Mouse (Mus musculus) embryonic facial prominence, embryonic 11.5 days (tissue): ENCODE measurements around the gene Pxmp4. TPM values are rescaled to one million over a fixed set of nuclear protein-coding genes. Genes with fewer than 3 reads are reported as not detected.

ENCODE experiments used
- ATAC-seq: fragments of 200-750 bp; cut with Nextera tagmentation; replicated peaks from 2 replicates; pipeline ENCODE4 v1.8.0; 2017; ENCODE audit warnings: low read depth; ENCODE audit not compliant: insufficient number of reproducible peaks, low FRiP score, low TSS enrichment
- DNase-seq: peaks from one replicate; pipeline ENCODE4 v3.0.0-alpha.2; 2015; ENCODE audit warnings: low spot score
- H3K27ac ChIP-seq: fragments of 300-500 bp; sonication (generic); replicated peaks from 2 replicates; pipeline ENCODE4 v1.5.1; 2014; ENCODE audit warnings: mild to moderate bottlenecking, low read depth, low read length, control low read depth
- H3K27me3 ChIP-seq: fragments of 300-500 bp; sonication (generic); 2 replicates; pipeline ENCODE4 v1.6.1; 2014; ENCODE audit warnings: mild to moderate bottlenecking, low read length, moderate library complexity, mixed read lengths; ENCODE audit not compliant: control insufficient read depth, insufficient read depth
- H3K36me3 ChIP-seq: fragments of 300-500 bp; sonication (generic); replicated peaks from 2 replicates; pipeline ENCODE4 v1.6.1; 2014; ENCODE audit warnings: low read depth, mild to moderate bottlenecking, low read length, moderate library complexity, mixed read lengths; ENCODE audit not compliant: control insufficient read depth, insufficient read depth
- H3K4me1 ChIP-seq: fragments of 300-500 bp; sonication (generic); 2 replicates; pipeline ENCODE4 v1.6.1; 2014; ENCODE audit warnings: low read length, mixed read lengths; ENCODE audit not compliant: control insufficient read depth, insufficient read depth
- H3K4me2 ChIP-seq: fragments of 300-500 bp; sonication (generic); 2 replicates; pipeline ENCODE4 v1.6.1; 2014; ENCODE audit warnings: low read depth, mild to moderate bottlenecking, control low read depth, low read length, moderate library complexity
- H3K4me3 ChIP-seq: fragments of 300-500 bp; sonication (generic); 2 replicates; pipeline ENCODE4 v1.5.1; 2014; ENCODE audit warnings: low read depth, low read length, control low read depth
- H3K9ac ChIP-seq: fragments of 300-500 bp; sonication (generic); replicated peaks from 2 replicates; pipeline ENCODE4 v1.6.1; 2014; ENCODE audit warnings: mild to moderate bottlenecking, control low read depth, low read length
- H3K9me3 ChIP-seq: fragments of 300-500 bp; sonication (generic); replicated peaks from 2 replicates; pipeline ENCODE4 v1.6.1; 2016; ENCODE audit warnings: mild to moderate bottlenecking, low read length, inconsistent platforms, mixed read lengths; ENCODE audit not compliant: control insufficient read depth
- WGBS: fragments of 180-500 bp; shearing (Covaris S2); extraction: QIAGEN DNeasy Blood & Tissue Kit; methylation state at CpG from one replicate; pipeline ENCODE4 v1.1.7; 2014; 5-methylcytosine and 5-hydroxymethylcytosine counted together
- polyA plus RNA-seq: library from polyadenylated mRNA; unstranded; fragments of >200 nt; fragmentation: Nextera tagmentation; extraction: Ambion mirVana; gene quantifications from 2 replicates; pipeline ENCODE4 v1.2.1, GENCODE M21; 2014

Pxmp4 gene
- polyA plus RNA-seq, 1 experiment from 2014 or later: 13.6 TPM

- H3K36me3 ChIP-seq: no peaks in the 10 kb centered on the region
- WGBS: 42% methylated on average over 12 of the region's 12 CpGs
- no peaks in the 10 kb centered on the region for H3K27me3 ChIP-seq
- ATAC-seq (peak; percentile 60), DNase-seq (no peak)
- H3K4me3 ChIP-seq: no peak overlapping the region
- no peak overlapping the region for H3K9ac ChIP-seq
- H3K4me1 ChIP-seq: no peaks in the 10 kb centered on the region
- no peak overlapping the region for H3K27ac ChIP-seq
- no peaks in the 10 kb centered on the region for H3K9me3 ChIP-seq
- H3K4me2 ChIP-seq: no peak overlapping the region
These were observed 26.4 kb downstream of the Pxmp4 start for GRCm38 (mm10) chr2:154576876-154577743.

GRCm38 (mm10) chr2:154574271-154574670 is 29.2 kb downstream of the Pxmp4 start:
- no peak overlapping the region for H3K4me2 ChIP-seq
- no peak for ATAC-seq
- no peaks in the 10 kb centered on the region for H3K27me3 ChIP-seq
- no peaks in the 10 kb centered on the region for H3K9me3 ChIP-seq
- H3K4me1 ChIP-seq: no peaks in the 10 kb centered on the region
- no peak overlapping the region for H3K9ac ChIP-seq
- H3K27ac ChIP-seq: no peak overlapping the region
- WGBS: 56% methylated on average over 7 of the region's 7 CpGs
- H3K4me3 ChIP-seq: no peak overlapping the region
- no peaks in the 10 kb centered on the region for H3K36me3 ChIP-seq
- no peak for DNase-seq

- H3K4me2 ChIP-seq: no peak overlapping the region
- no peak for ATAC-seq
- H3K36me3 ChIP-seq: no peaks in the 10 kb centered on the region
- H3K27me3 ChIP-seq: no peaks in the 10 kb centered on the region
- no peak overlapping the region for H3K4me3 ChIP-seq
- peaks cover 11% of the 10 kb centered on the region for H3K4me1 ChIP-seq
- no peak overlapping the region for H3K27ac ChIP-seq
- no peak for DNase-seq
- H3K9ac ChIP-seq: no peak overlapping the region
- H3K9me3 ChIP-seq: no peaks in the 10 kb centered on the region
- WGBS: 88% methylated on average over 3 of the region's 3 CpGs
These were observed 30.5 kb downstream of the Pxmp4 start for GRCm38 (mm10) chr2:154572996-154573395.

- ATAC-seq: no peak
- DNase-seq: no peak
- no peak overlapping the region for H3K4me2 ChIP-seq
- 77% methylated on average over 8 of the region's 8 CpGs for WGBS
- H3K27ac ChIP-seq: no peak overlapping the region
- no peaks in the 10 kb centered on the region for H3K36me3 ChIP-seq
- H3K9me3 ChIP-seq: no peaks in the 10 kb centered on the region
- H3K4me3 ChIP-seq: no peak overlapping the region
- no peaks in the 10 kb centered on the region for H3K27me3 ChIP-seq
- peaks cover 11% of the 10 kb centered on the region for H3K4me1 ChIP-seq
- H3K9ac ChIP-seq: no peak overlapping the region
These were observed 31.5 kb downstream of the Pxmp4 start for GRCm38 (mm10) chr2:154571976-154572375.

- Histone ChIP-seq H3K4me3 (no peak overlapping the region), H3K9ac (no peak overlapping the region), H3K4me2 (no peak overlapping the region), H3K36me3 (no peaks in the 10 kb centered on the region), H3K27me3 (no peaks in the 10 kb centered on the region), H3K27ac (no peak overlapping the region), H3K4me1 (peaks cover 11% of the 10 kb centered on the region), H3K9me3 (no peaks in the 10 kb centered on the region)
- WGBS: 84% methylated on average over 4 of the region's 4 CpGs
- DNase-seq: no peak
- no peak for ATAC-seq
These were observed 32.2 kb downstream of the Pxmp4 start for GRCm38 (mm10) chr2:154571266-154571665.

GRCm38 (mm10) chr2:154570666-154571065 is 32.8 kb downstream of the Pxmp4 start:
- ATAC-seq (no peak), DNase-seq (no peak)
- Histone ChIP-seq H3K4me3 (no peak overlapping the region), H3K9ac (no peak overlapping the region), H3K4me1 (peaks cover 11% of the 10 kb centered on the region), H3K9me3 (no peaks in the 10 kb centered on the region), H3K27me3 (no peaks in the 10 kb centered on the region), H3K27ac (no peak overlapping the region), H3K36me3 (no peaks in the 10 kb centered on the region), H3K4me2 (no peak overlapping the region)
- WGBS: 68% methylated on average over 4 of the region's 4 CpGs

- Histone ChIP-seq H3K4me2 (peak within 1 kb of the TSS; percentile 83), H3K4me1 (peaks cover 11% of the 10 kb centered on the region), H3K9me3 (no peaks in the 10 kb centered on the region), H3K27me3 (no peaks in the 10 kb centered on the region), H3K27ac (peak within 1 kb of the TSS; percentile 87), H3K9ac (peak within 1 kb of the TSS; percentile 89), H3K4me3 (peak within 1 kb of the TSS; percentile 86), H3K36me3 (no peaks in the 10 kb centered on the region)
- DNase-seq (peak; percentile 97), ATAC-seq (peak; percentile 96)
- WGBS: 0% methylated on average over 29 of the region's 44 CpGs
These were observed 33.6 kb downstream of the Pxmp4 start, which contains the start of gene E2f1 for GRCm38 (mm10) chr2:154569836-154570286. Gene E2f1, minus strand, starts transcription at chr2:154569892.

- peak overlapping the region; percentile 83 for H3K4me2 ChIP-seq
- peak overlapping the region; percentile 87 for H3K27ac ChIP-seq
- peaks cover 11% of the 10 kb centered on the region for H3K4me1 ChIP-seq
- DNase-seq (peak; percentile 76), ATAC-seq (peak; percentile 74)
- no peaks in the 10 kb centered on the region for H3K27me3 ChIP-seq
- H3K9me3 ChIP-seq: no peaks in the 10 kb centered on the region
- H3K9ac ChIP-seq: peak overlapping the region; percentile 89
- no peaks in the 10 kb centered on the region for H3K36me3 ChIP-seq
- peak overlapping the region; percentile 86 for H3K4me3 ChIP-seq
- WGBS: under 1% methylated on average over 67 of the region's 70 CpGs
These were observed 34.3 kb downstream of the Pxmp4 start for GRCm38 (mm10) chr2:154569071-154569748.
